Mouse (Mus musculus) ES-E14 (cell line): Measurements from ENCODE around the gene Peak1. TPM values are rescaled to one million over a fixed set of nuclear protein-coding genes. Genes with fewer than 3 reads are reported as not detected.
A peak's percentile ranks its signal among the peaks of the same experiment; 100 is the strongest.

Experiments used
- DNase-seq: peaks from one replicate; pipeline ENCODE4 v3.0.0-alpha.2; 2013; ENCODE audit warnings: low read depth, low spot score
- H3K27ac ChIP-seq: 2 replicates; pipeline ENCODE4 v1.5.1; 2012; ENCODE audit warnings: low read depth, mild to moderate bottlenecking, low read length, moderate library complexity, mixed read lengths; ENCODE audit not compliant: poor library complexity, insufficient read depth, severe bottlenecking
- H3K36me3 ChIP-seq: 2 replicates; pipeline ENCODE4 v1.6.1; 2012; ENCODE audit warnings: mild to moderate bottlenecking, low read length, moderate library complexity, mixed read lengths; ENCODE audit not compliant: control insufficient read depth, poor library complexity, insufficient read depth, severe bottlenecking
- H3K4me1 ChIP-seq, 2 experiments: fragments of 150-350 bp in 1 of 2; sonication (generic) in 1 of 2; 2 replicates each; pipeline ENCODE4 v1.6.1; 2012; ENCODE audit warnings: low read length in 2 of 2, mild to moderate bottlenecking in 1 of 2, mixed read lengths in 1 of 2; ENCODE audit not compliant: control insufficient read depth in 2 of 2, insufficient read depth in 2 of 2, poor library complexity in 1 of 2
- H3K4me3 ChIP-seq, 2 experiments: fragments of 150-350 bp in 1 of 2; sonication (generic) in 1 of 2; 2 replicates each; pipeline ENCODE4 v1.5.1; 2012; ENCODE audit warnings: low read length in 2 of 2, low read depth in 1 of 2, mild to moderate bottlenecking in 1 of 2, mixed read lengths in 1 of 2; ENCODE audit not compliant: insufficient read depth in 1 of 2, poor library complexity in 1 of 2, severe bottlenecking in 1 of 2
- H3K9ac ChIP-seq: 2 replicates; pipeline ENCODE4 v1.6.1; 2012; ENCODE audit warnings: low read depth, mild to moderate bottlenecking, low read length, mixed read lengths; ENCODE audit not compliant: poor library complexity, insufficient read depth, severe bottlenecking
- H3K9me3 ChIP-seq: fragments of 150-350 bp; sonication (generic); 2 replicates; pipeline ENCODE4 v1.6.1; 2012; ENCODE audit warnings: low read depth, mild to moderate bottlenecking, low read length; ENCODE audit not compliant: control insufficient read depth, insufficient read depth
- CHD2 ChIP-seq: IDR thresholded peaks from 2 replicates; pipeline ENCODE4 v1.6.1; 2014; ENCODE audit warnings: mild to moderate bottlenecking, low read depth, low read length, inconsistent platforms
- HCFC1 ChIP-seq: IDR thresholded peaks from 2 replicates; pipeline ENCODE4 v1.6.1; 2012; ENCODE audit warnings: low read length, inconsistent platforms, borderline replicate concordance; ENCODE audit not compliant: insufficient read depth
- MAFK ChIP-seq: IDR thresholded peaks from 2 replicates; pipeline ENCODE4 v1.6.1; 2014; ENCODE audit warnings: mild to moderate bottlenecking, low read depth, low read length, inconsistent platforms; ENCODE audit not compliant: insufficient read depth
- ZC3H11A ChIP-seq: IDR thresholded peaks from 2 replicates; pipeline ENCODE4 v1.6.1; 2012; ENCODE audit warnings: low read depth, mild to moderate bottlenecking, inconsistent platforms, low read length, borderline replicate concordance
- ZNF384 ChIP-seq: IDR thresholded peaks from 2 replicates; pipeline ENCODE4 v1.6.1; 2012; ENCODE audit warnings: low read depth, low read length, inconsistent platforms
- in situ Hi-C, 2 experiments: fragments of 600-800 bp; cut with MboI; formaldehyde crosslinking; loops; one replicate each; pipeline ENCODE4 v1.15.1; 2025; ENCODE audit warnings: low sequenced_read_pairs in 2 of 2, inconsistent platforms in 1 of 2; ENCODE audit not compliant: unreplicated experiment in 2 of 2
- total RNA-seq: library from RNA; depleted of rRNA; stranded (reverse); fragments of 300-350 nt; gene quantifications from 2 replicates; pipeline ENCODE4 v1.2.3, GENCODE M21; 2012; rRNA removed

The Peak1 gene
- total RNA-seq = 14.5 and 15.5 TPM in 2 replicates

DNA sequence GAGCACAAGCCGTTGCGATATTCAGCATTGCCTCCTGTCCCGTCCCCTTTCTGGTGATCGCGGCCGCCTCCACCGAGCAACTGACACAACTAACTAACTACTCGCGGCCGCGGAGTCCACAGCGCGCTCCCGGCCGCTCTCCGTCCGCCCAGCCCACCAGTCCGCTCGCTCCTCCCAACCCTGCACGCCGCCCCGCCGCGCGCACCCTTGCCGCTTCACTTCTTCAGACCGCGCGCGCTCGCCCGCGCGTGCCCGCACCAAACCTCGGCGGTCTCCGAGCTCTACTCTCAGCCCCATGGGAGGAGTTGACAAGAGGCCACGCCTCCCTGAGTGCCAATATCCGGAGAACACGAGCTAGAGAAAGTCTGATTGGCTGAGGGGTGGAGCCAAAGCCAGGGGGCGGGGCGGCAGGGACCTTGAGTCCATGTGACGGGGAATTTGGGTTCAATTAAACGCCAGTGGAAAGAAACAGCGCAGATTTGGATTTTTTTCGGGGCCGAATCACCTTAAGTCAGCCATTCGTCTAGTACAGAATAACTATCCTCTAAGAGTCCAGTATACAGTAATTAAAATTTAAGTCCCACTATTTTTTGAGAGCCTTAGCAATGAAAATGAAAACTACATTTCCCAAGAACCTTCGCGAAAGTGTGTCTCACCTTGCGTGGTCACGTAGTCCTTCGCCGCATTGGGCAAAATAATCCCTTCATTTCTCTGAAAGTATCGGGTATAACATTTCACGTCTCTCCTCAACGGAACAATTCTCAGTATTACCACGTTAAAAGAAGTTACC is at the start of gene Peak1, which contains the start of gene Hmg20a:
Gene Peak1, minus strand, starts transcription at position 120 of the 790 bp plus-strand sequence.
Gene Hmg20a, plus strand, starts transcription at position 662 of the 790 bp plus-strand sequence.
- Histone ChIP-seq H3K27ac (peak within 1 kb of the TSS; percentile 68), H3K4me3 (peak within 1 kb of the TSS; percentile 84 to 87), H3K9me3 (no peaks in the 10 kb centered on the region), H3K4me1 (peaks cover 0 to 5% of the 10 kb centered on the region in 2 experiments; a peak in 2 of 4 replicates), H3K9ac (peak within 1 kb of the TSS; percentile 85), H3K36me3 (no peaks in the 10 kb centered on the region)
- peak; percentile 100 for DNase-seq
- TF ChIP-seq ZC3H11A = no peak
- peak; percentile 94 for TF ChIP-seq HCFC1
- no peak for TF ChIP-seq CHD2
- TF ChIP-seq MAFK = no peak
- TF ChIP-seq ZNF384 = no peak
- in situ Hi-C loops = loop anchor here in 1 of 2 experiments (10.0 kb wide), 1 partner anchor 137 kb away; no protein-coding TSS in a partner anchor

DNA sequence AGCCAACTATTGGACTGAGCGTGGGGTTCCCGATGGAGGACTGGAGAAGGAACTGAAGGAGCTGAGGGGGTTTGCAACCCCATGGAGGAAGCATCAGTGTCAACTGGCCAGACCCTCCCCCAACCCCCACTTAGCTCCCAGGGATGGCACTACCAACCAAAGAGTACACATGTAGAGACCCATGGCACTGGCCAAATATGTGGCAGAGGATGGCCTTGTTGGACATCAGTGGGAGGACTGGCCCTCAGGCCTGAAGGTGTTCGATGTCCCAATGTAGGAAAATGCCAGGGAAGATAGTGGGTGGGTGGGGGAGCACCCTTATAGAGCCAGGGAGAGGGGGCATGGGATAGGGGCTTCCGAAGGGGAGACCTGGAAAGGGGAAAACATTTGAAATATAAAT is 48.4 kb upstream of the Peak1 start:
- Histone ChIP-seq H3K4me1 (peaks cover 7 to 9% of the 10 kb centered on the region in 2 experiments; a peak in 3 of 4 replicates), H3K9me3 (no peaks in the 10 kb centered on the region), H3K4me3 (no peak overlapping the region), H3K27ac (no peak overlapping the region), H3K9ac (no peak overlapping the region), H3K36me3 (peaks cover 3% of the 10 kb centered on the region; the same call in 1 of the 2 replicates)
- in situ Hi-C loops = no loop called here
- DNase-seq = no peak
- TF ChIP-seq MAFK = no peak
- TF ChIP-seq ZNF384 = no peak
- TF ChIP-seq HCFC1 = no peak
- no peak for TF ChIP-seq ZC3H11A
- TF ChIP-seq CHD2 = no peak

DNA sequence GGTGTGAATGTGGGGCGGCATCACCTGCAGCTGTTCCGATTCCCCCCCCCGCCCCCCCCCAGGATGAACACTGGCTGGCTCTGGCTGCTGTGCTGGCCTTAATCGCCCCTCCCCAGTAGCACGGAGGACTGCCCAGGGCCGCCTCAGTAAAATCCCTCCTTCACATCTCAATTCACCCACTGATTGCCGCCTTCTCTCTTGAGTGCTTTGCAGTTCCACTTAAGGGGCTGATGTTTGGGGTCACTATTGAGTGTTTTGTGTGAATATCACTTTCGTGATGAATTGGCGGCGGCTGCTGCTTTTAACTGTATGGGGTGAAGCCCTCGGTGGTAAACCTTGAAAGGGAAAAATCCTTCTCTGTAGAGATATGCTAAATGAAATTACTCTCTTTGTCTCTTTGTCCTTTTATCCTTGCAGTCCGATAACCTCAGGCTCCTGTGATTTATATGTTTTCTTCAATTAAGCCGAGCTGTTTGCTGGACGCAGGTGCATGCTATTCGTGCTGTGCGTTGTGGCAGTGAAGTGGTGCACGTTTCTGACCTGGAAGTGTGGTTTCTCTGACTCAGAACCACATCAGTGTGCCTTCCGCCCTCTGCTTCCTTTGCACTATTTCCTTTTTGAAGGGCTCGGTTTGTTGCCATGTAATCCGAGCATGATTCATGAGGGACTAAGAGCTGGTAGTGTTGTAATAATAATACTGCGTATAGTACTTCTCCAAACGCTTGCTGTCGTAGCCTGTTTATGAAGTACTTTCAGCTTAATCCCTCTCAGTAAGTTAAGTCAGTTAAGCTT is 47.2 kb upstream of the Peak1 start:
- Histone ChIP-seq H3K4me1 (peaks cover 3 to 4% of the 10 kb centered on the region in 2 experiments; a peak in 1 of 4 replicates), H3K9me3 (no peaks in the 10 kb centered on the region), H3K36me3 (peaks cover 3% of the 10 kb centered on the region; the same call in 1 of the 2 replicates), H3K27ac (no peak overlapping the region), H3K4me3 (no peak overlapping the region), H3K9ac (no peak overlapping the region)
- no peak for DNase-seq
- in situ Hi-C loops = no loop called here
- TF ChIP-seq CHD2 (no peak), ZC3H11A (no peak)

DNA sequence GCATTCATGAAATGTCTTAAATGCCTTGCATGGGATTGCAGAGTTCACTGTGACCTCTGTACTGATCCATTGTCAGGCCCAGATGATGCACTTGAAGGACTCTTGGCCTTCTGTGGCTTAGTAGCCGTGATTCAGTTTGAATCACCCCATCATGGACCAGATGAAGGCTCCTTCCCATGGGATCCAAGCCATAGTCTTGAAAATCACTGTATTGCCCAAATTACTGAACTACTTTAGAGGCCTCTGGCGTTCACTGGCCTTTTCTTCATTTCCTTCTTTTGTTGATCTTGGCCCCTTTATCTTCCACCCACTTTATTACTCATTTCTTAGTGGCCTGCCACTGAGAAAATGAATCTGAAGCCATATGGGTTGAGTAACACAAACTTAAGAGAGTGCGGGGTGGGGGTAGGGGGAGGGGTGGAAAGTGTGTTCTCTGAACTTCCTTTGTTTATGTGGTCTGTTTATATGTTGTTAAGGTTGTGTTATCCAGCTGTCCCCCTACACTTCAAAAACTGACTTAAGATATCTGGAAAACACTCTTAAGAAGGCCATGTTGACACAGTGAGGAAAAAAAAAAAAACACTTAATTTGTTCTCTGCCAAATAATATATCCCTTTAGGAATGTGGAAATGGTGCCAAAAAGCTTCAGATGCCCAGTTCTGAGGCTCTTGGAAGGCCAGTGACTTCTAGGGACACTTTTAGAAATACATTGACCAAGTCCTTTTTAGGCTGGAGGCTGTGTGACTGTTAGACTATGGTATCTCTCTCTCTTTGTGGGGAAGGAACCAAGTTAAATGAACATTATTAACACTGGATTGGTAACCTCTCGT is 46.0 kb upstream of the Peak1 start:
- no peaks in the 10 kb centered on the region for H3K9me3 ChIP-seq
- no peaks in the 10 kb centered on the region for H3K36me3 ChIP-seq
- H3K4me1 ChIP-seq = 0 out of 4 replicates have a peak, but pooled peaks cover 0 to 3% of the 10 kb centered on the region in 2 experiments
- TF ChIP-seq ZNF384 = no peak
- TF ChIP-seq MAFK = no peak
- H3K27ac ChIP-seq = no peak overlapping the region
- in situ Hi-C loops = no loop called here
- DNase-seq = no peak
- H3K4me3 ChIP-seq = no peak overlapping the region
- H3K9ac ChIP-seq = no peak overlapping the region
